Mouse (Mus musculus): Measurements from ENCODE around the gene Car15. TPM values are rescaled to one million over a fixed set of nuclear protein-coding genes. Genes with fewer than 3 reads are reported as not detected.

Car15 gene
- 7.1 and 8.5 TPM in 2 replicates for polyA plus RNA-seq (2012; rRNA removed)

GRCm38 (mm10) chr16:17838051-17838450, at the start of gene Car15:
Car15 (minus strand) TSS chr16:17838364.

DNA sequence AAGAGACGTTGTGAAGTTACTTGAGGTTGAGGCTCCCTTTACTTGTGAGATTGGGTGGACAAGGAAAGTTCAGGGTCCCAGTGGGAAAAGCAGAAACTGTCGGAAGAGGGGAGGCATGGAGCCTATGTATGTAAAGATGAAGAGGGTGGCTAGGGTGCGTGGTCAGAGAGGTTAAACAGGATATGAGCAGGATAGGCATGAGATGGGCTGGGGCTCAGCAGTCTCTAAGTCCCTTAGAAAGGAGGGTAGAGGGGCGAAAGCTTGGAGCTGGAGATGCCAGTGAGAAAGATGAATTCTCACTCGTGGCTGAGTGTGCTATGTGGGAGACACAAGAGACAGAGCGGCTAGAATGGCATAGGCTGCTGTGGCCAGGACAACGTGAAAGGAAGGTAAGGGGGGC, 5.3 kb downstream of the Car15 start, which contains the start of gene B830017H08Rik:
Gene B830017H08Rik (plus strand): TSS at position 301 of the 400 bp plus-strand sequence.

DNA sequence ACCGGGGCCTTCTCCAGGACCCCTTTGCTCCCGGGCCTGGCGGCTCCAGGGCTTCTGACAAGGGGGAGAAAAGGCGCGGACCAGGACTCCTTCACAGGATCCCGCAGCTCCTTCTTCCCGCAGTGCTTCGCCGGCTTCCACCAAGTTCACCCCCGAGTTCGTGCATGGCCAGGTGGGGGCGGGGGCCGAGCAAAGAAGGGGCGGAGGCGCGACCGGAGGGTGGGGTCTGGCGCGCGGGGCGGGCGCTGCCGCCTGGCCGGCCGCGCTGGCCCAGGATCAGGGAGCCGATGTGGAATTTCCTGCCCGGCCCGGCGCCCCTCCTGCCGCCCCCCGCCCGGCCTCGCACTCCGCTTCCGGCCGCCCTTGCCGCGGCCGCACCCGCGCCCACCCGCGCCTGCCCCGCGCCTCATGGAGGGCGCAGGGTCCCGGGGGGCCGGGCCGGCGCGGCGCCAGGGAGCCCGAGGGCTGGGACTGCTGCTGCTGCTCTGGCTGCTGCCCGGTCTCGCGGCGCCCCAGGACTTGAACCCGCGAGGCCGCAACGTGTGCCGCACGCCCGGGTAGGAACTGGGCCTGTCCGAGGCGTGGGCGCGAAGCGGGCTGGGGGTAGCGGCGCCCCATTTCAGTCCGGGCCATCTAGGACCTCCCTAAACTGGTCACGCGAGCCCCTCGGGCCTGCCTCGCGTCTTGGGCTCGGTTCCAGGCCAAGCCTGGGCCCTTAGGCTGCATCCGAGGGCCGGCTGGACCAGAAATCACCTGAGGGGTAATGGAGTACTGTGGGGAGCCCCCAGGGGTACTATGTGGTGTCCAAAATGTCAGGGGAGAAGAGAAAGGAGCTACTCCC, 41.0 kb downstream of the Car15 start, which contains the start of gene Scarf2:
Gene Scarf2 (plus strand): TSS at position 312 of the 841 bp plus-strand sequence.

Other genes starting within 250 kb of the Car15 start
- 73.3 and 99.1 TPM in 2 replicates for gene Smpd4, start 219.0 kb downstream of the Car15 start, polyA plus RNA-seq (2012; rRNA removed)
- gene Ccdc74a, start 191.9 kb downstream of the Car15 start, polyA plus RNA-seq (2012; rRNA removed) = 5.1 and 7.4 TPM in 2 replicates
- gene Med15, start 105.5 kb downstream of the Car15 start, polyA plus RNA-seq (2012; rRNA removed) = 37.9 and 63.3 TPM in 2 replicates
- 44.7 and 82.6 TPM in 2 replicates for gene Klhl22, start 78.7 kb downstream of the Car15 start, polyA plus RNA-seq (2012; rRNA removed)
- 36.8 and 83.2 TPM in 2 replicates for gene Scarf2, start 41.1 kb downstream of the Car15 start, polyA plus RNA-seq (2012; rRNA removed)
- 0.53 and 0.64 TPM in 2 replicates for gene B830017H08Rik, start 5.2 kb downstream of the Car15 start, polyA plus RNA-seq (2012; rRNA removed)
- 1.7 and 2.2 TPM in 2 replicates for gene Gm20518, start 53.3 kb upstream of the Car15 start, polyA plus RNA-seq (2012; rRNA removed)
- gene Tssk1, start 55.9 kb upstream of the Car15 start, polyA plus RNA-seq (2012; rRNA removed) = 0.02 TPM in 1 of 2 replicates, not detected in the other
- gene Dgcr2, start 60.2 kb upstream of the Car15 start, polyA plus RNA-seq (2012; rRNA removed) = 71.0 and 96.4 TPM in 2 replicates
- not detected in 2 replicates for gene Tssk2, start 60.3 kb upstream of the Car15 start, polyA plus RNA-seq (2012; rRNA removed)
- 36.8 and 45.3 TPM in 2 replicates for gene Ess2, start 73.0 kb upstream of the Car15 start, polyA plus RNA-seq (2012; rRNA removed)
- 0.24 and 0.25 TPM in 2 replicates for gene Gsc2, start 76.7 kb upstream of the Car15 start, polyA plus RNA-seq (2012; rRNA removed)
- gene Slc25a1, start 89.9 kb upstream of the Car15 start, polyA plus RNA-seq (2012; rRNA removed) = 47.3 and 64.0 TPM in 2 replicates
- gene Vpreb2, start 142.1 kb upstream of the Car15 start, polyA plus RNA-seq (2012; rRNA removed) = not detected in 2 replicates
- gene Dgcr6, start 214.5 kb upstream of the Car15 start, polyA plus RNA-seq (2012; rRNA removed) = 70.0 and 80.8 TPM in 2 replicates